Mouse (Mus musculus) liver, postnatal 0 days (tissue): ENCODE measurements around the gene Gpx4.

Experiments used
- CTCF ChIP-seq: sonication (generic); IDR thresholded peaks from 2 replicates; pipeline ENCODE4 v1.5.1; 2016; ENCODE audit warnings: antibody characterized with exemption, low read depth
- EP300 ChIP-seq: IDR thresholded peaks from 2 replicates; pipeline ENCODE4 v1.6.1; 2016; ENCODE audit warnings: antibody characterized with exemption, low read depth, mild to moderate bottlenecking

GRCm38 (mm10) chr10:80032799-80033480 lies 14.0 kb upstream of the Gpx4 start:
- no peak for TF ChIP-seq CTCF
- TF ChIP-seq EP300 = peak; percentile 65
